Mouse (Mus musculus) megakaryocyte, embryonic 14.5 days (primary cell): ENCODE measurements at regions not wholly inside any gene's neighbourhood (a gene's known extent, or its start where the extent isn't known, plus 50 kb on each side); places are given as distances from the start of the nearest gene placed in this dataset.
A peak's percentile ranks its signal among the peaks of the same experiment; 100 is the strongest.

Source experiments
- H3K27me3 ChIP-seq: replicated peaks from 2 replicates; pipeline ENCODE3; 2012; ENCODE audit warnings: inconsistent platforms
- H3K36me3 ChIP-seq: replicated peaks from 2 replicates; pipeline ENCODE3; 2012; ENCODE audit warnings: low read length, inconsistent platforms, mixed read lengths
- H3K4me1 ChIP-seq: 2 replicates; pipeline ENCODE4 v1.6.1; 2012; ENCODE audit warnings: inconsistent platforms
- H3K4me3 ChIP-seq: replicated peaks from 2 replicates; pipeline ENCODE3; 2012; ENCODE audit warnings: moderate library complexity, mild to moderate bottlenecking, inconsistent platforms
- H3K9me3 ChIP-seq: 2 replicates; pipeline ENCODE4 v1.6.1; 2012; ENCODE audit warnings: inconsistent platforms
- FLI1 ChIP-seq: IDR thresholded peaks from 2 replicates; pipeline ENCODE4 v1.6.1; 2012; ENCODE audit warnings: low read length, inconsistent platforms, mixed read lengths
- GATA1 ChIP-seq: IDR thresholded peaks from 3 replicates; pipeline ENCODE4 v1.6.1; 2012; ENCODE audit warnings: mixed read lengths, low read length, inconsistent platforms, borderline replicate concordance

- no peak overlapping the region for H3K4me3 ChIP-seq
- H3K27me3 ChIP-seq: peaks cover 27% of the 10 kb centered on the region
Observed at GRCm38 (mm10) chr6:84402431-84402830, 191.3 kb downstream of the Cyp26b1 start.

DNA sequence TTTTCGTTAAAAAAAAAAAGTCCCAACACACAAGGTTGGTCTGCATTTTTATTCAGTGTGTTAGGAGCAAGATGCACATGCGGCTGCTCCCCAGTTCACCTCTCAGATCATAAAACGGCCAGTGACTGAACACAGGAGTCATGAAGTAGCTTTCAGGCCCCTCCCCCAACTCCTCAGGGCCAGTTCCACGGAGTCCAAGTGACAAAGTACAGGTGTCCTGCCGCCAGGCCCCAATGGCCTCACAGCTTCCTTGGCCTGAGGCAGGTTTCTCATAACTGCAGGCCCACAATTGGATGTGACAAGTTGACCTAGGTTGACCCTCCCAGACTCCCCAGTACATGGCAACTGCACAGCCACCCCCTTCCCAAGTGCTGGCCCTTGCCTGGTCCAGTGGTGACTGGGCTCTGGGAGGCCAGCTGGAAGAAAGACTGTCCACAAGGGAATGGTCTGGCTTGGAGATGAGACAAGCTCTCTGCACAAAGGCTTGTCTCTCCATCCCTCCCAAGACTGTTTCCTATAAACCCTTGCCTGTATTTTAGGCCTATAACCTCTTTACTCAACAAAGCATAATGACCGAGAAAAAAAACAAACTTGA, 199.1 kb downstream of the Cyp26b1 start:
- H3K9me3 ChIP-seq: no peaks in the 10 kb centered on the region
- H3K36me3 ChIP-seq: no peaks in the 10 kb centered on the region
- peaks cover 37% of the 10 kb centered on the region for H3K27me3 ChIP-seq
- no peak overlapping the region for H3K4me3 ChIP-seq
- TF ChIP-seq FLI1: no peak
- no peak for TF ChIP-seq GATA1
- H3K4me1 ChIP-seq: peaks cover 32% of the 10 kb centered on the region

More at GRCm38 (mm10) chr6:84402431-84402830, 191.3 kb downstream of the Cyp26b1 start:
- Histone ChIP-seq H3K4me1 (peaks cover 6% of the 10 kb centered on the region), H3K36me3 (no peaks in the 10 kb centered on the region), H3K9me3 (0 out of 2 replicates have a peak, but pooled peaks cover 5% of the 10 kb centered on the region)
- no peak for TF ChIP-seq FLI1
- TF ChIP-seq GATA1: no peak

DNA sequence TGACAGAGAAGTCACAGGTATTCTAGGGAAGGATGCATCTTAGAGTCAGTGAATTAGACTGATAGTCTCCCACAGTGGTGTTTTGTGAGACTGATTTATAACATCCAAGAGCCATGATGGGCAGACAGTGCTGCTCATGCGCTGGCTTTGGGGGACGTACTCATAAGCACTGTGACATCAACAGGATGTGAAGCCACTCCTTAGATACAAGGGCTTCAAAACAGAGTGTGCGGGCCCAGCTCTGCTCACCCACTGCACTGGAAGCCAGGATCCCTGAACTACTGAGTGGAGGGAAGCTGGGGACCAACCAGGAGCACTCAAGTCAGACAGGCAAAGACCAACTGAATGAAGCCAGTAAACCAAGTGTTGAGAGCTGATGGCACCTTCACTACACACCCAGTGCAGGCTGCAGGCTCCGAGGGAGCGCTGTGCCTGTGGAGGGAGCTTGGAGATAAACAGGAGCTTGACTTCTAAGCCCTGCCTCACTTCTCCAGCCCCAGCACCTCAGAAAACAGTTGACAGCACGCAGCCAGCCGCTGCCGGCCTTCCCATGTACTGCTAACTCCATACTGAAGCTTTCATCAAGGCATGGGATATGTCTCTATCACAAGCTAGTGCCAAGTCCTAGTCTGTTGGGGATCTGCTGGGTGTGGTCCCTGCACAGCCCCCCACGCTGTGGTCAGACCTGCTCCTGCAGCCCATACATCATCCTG, 200.0 kb downstream of the Cyp26b1 start:
- Histone ChIP-seq H3K27me3 (peaks cover 38% of the 10 kb centered on the region), H3K4me1 (peaks cover 32% of the 10 kb centered on the region), H3K9me3 (no peaks in the 10 kb centered on the region), H3K36me3 (no peaks in the 10 kb centered on the region), H3K4me3 (no peak overlapping the region)
- TF ChIP-seq GATA1: no peak

- TF ChIP-seq FLI1: no peak
- TF ChIP-seq GATA1: no peak
- Histone ChIP-seq H3K27me3 (peaks cover 35% of the 10 kb centered on the region), H3K4me3 (peak overlapping the region; percentile 28)
Observed at GRCm38 (mm10) chr6:84392752-84393511, 200.8 kb downstream of the Cyp26b1 start.

DNA sequence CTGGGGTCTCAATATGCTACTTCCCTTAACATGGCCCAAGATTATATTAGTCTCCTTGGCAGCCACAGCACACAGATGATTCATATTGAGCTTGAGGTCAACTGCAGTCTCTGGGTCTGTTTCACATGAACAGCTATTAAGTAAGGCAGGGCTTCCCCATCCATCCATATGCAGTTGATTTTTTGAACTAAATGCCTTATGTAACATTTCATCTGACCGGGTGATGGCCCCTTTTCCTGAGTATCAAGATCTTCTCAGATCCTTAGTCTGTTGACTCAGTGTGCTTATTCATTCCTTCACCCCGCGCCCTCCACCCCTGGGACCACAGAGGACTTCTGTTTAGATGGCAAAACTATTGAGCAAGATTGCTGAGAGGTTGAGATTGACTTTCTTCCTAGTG, 202.7 kb downstream of the Cyp26b1 start:
- no peak for TF ChIP-seq GATA1
- TF ChIP-seq FLI1: no peak

More at GRCm38 (mm10) chr6:84392752-84393511, 200.8 kb downstream of the Cyp26b1 start:
- peaks cover 32% of the 10 kb centered on the region for H3K4me1 ChIP-seq
- no peaks in the 10 kb centered on the region for H3K9me3 ChIP-seq
- H3K36me3 ChIP-seq: no peaks in the 10 kb centered on the region

GRCm38 (mm10) chr6:84385696-84386095, 208.0 kb downstream of the Cyp26b1 start:
- TF ChIP-seq FLI1 (no peak), GATA1 (no peak)

More for the DNA sequence above, 202.7 kb downstream of the Cyp26b1 start:
- no peaks in the 10 kb centered on the region for H3K36me3 ChIP-seq
- peaks cover 40% of the 10 kb centered on the region for H3K27me3 ChIP-seq
- no peak overlapping the region for H3K4me3 ChIP-seq
- no peaks in the 10 kb centered on the region for H3K9me3 ChIP-seq
- H3K4me1 ChIP-seq: peaks cover 22% of the 10 kb centered on the region

DNA sequence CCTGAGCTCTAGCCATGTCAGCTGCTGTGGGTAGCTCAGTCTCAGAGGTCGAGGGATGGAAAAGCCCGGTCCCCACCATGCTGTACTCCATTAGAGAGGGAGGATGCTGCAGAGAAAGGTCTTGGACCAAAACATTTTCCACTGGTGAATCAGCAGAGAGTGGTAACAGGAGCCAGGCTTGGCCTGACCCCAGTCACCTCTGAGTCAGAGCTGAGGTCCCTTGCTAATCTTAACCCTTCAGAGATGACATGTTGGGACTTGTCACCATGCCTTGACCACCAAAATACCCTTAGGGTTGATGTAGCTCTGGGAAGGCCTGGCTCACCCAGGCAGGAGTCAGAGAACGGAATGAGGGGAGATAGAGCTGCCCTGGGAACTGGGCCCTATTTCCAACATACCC, 210.0 kb downstream of the Cyp26b1 start:
- peaks cover 10% of the 10 kb centered on the region for H3K4me1 ChIP-seq
- H3K27me3 ChIP-seq: peaks cover 38% of the 10 kb centered on the region
- no peak for TF ChIP-seq GATA1
- TF ChIP-seq FLI1: no peak
- no peak overlapping the region for H3K4me3 ChIP-seq
- H3K36me3 ChIP-seq: no peaks in the 10 kb centered on the region
- H3K9me3 ChIP-seq: no peaks in the 10 kb centered on the region

More at GRCm38 (mm10) chr6:84385696-84386095, 208.0 kb downstream of the Cyp26b1 start:
- Histone ChIP-seq H3K4me3 (no peak overlapping the region), H3K4me1 (peaks cover 10% of the 10 kb centered on the region), H3K36me3 (no peaks in the 10 kb centered on the region), H3K9me3 (no peaks in the 10 kb centered on the region), H3K27me3 (peaks cover 45% of the 10 kb centered on the region)

DNA sequence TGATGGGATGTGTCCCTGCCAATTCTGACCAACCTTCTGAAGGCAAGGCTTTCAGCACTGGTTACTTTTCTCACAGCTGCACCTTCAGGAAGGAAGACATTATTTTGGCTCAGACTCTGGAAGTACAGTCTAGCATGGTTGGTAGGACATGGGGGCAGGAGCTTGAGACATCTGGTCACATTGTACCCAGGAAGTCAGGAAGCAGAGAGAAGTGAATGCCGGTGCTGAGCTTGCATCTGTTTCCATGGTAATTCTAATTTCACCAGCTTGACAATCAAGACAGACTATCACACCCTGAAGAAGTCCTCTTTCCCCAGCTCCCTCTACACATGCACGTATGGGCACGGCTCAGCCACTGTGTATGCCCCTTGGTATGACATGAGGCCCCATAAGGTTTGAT, 210.6 kb downstream of the Cyp26b1 start:
- peaks cover 10% of the 10 kb centered on the region for H3K4me1 ChIP-seq
- H3K9me3 ChIP-seq: no peaks in the 10 kb centered on the region
- peaks cover 41% of the 10 kb centered on the region for H3K27me3 ChIP-seq
- TF ChIP-seq GATA1 (no peak), FLI1 (no peak)
- H3K36me3 ChIP-seq: no peaks in the 10 kb centered on the region
- H3K4me3 ChIP-seq: no peak overlapping the region

- no peak overlapping the region for H3K4me3 ChIP-seq
- no peaks in the 10 kb centered on the region for H3K36me3 ChIP-seq
- TF ChIP-seq FLI1 (no peak), GATA1 (no peak)
- peaks cover 46% of the 10 kb centered on the region for H3K27me3 ChIP-seq
- peaks cover 10% of the 10 kb centered on the region for H3K4me1 ChIP-seq
- H3K9me3 ChIP-seq: no peaks in the 10 kb centered on the region
Observed at GRCm38 (mm10) chr6:84381571-84381970, 212.1 kb downstream of the Cyp26b1 start.

DNA sequence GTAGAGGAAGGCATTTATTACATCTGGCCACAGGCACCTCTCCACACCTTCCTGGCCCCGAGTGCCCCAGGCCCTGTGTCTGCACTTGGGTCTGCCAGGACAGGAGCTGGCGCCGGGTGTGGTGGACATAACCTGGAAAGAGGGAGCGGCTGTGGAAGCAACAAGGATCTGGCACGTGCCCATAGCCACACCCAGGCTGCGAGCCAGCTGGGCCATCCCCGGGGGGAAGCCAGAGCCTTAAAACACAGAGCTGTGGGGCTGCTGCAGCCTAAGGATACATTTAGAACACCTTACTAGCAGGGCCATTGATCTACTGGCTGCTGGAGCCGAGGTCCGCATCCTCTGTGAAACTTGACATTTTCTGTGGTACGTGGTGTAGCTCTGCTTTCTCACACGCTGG, 217.0 kb downstream of the Cyp26b1 start:
- TF ChIP-seq FLI1 (no peak), GATA1 (no peak)
- H3K4me3 ChIP-seq: no peak overlapping the region
- no peaks in the 10 kb centered on the region for H3K9me3 ChIP-seq
- peaks cover 5% of the 10 kb centered on the region; the same call in 1 of the 2 replicates for H3K4me1 ChIP-seq
- no peaks in the 10 kb centered on the region for H3K36me3 ChIP-seq
- peaks cover 41% of the 10 kb centered on the region for H3K27me3 ChIP-seq
